Comparison of ENCODE assay signal across 8 mouse cellular contexts in the genomic region with DNA sequence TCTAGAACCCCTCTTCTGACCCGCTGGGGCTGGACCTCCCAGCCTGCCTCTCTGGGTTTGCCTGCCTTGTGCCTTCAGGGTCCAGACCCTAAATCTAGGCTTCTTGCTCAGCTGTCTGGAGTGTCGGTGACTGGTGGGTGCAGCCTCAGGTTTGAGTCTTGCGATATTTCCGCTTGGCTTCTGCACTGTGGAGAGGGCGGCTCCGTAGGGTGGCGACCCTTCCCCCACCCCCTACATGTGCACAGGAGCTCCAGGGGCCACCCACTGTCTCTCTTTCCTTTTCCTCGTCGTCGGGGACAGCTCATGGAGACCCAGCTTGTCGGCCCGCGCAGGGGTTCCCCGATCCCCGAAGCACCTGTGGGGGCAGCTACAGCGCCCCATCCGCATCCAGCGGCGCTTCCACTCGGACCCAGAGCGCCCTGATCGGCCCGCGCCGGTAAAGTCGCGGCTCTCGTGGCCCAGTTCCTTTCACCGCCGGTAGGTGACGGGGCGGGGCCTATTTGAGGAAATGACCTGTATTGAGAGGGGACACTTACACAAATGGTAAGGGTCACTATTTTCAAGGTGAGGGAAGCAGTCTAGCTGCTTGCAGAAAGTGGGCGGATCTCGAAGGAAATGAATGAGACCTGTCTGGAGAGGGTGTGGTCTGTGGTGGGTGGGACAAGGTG. TPM values are rescaled to one million over a fixed set of nuclear protein-coding genes. Genes with fewer than 3 reads are reported as not detected.
A peak's percentile ranks its signal among the peaks of the same experiment; 100 is the strongest.
DNase-seq lines count a peak whose midpoint lies in the region; ATAC-seq lines count a peak whose summit lies in the region.

No protein-coding gene starts in this region.

- H3K4me1 ChIP-seq in kidney, embryonic 14.5 days (ENCODE audit: control insufficient read depth, insufficient read depth, low read length): no peaks in the 10 kb centered on the region
- H3K4me1 ChIP-seq in hindbrain, embryonic 13.5 days (replicated peaks): peaks cover 6% of the 10 kb centered on the region
- 0 out of 2 replicates have a peak, but pooled peaks cover 3% of the 10 kb centered on the region for H3K4me1 ChIP-seq in stomach, embryonic 16.5 days (ENCODE audit: control insufficient read depth, insufficient read depth, low read length)

- no peak overlapping the region for H3K27ac ChIP-seq in kidney, embryonic 14.5 days (ENCODE audit: low read depth, low read length)
- H3K27ac ChIP-seq in hindbrain, embryonic 13.5 days: no peak overlapping the region
- no peak overlapping the region for H3K27ac ChIP-seq in stomach, embryonic 16.5 days (ENCODE audit: low read length)

- H3K4me3 ChIP-seq in kidney, embryonic 14.5 days (ENCODE audit: low read length): peak overlapping the region; percentile 27
- H3K4me3 ChIP-seq in hindbrain, embryonic 13.5 days: peak overlapping the region; percentile 26
- H3K4me3 ChIP-seq in stomach, embryonic 16.5 days (replicated peaks; ENCODE audit: low read length): peak overlapping the region; percentile 41

- peak overlapping the region; percentile 46 for H3K4me2 ChIP-seq in kidney, embryonic 14.5 days (replicated peaks; ENCODE audit: low read depth, low read length)
- H3K4me2 ChIP-seq in hindbrain, embryonic 13.5 days: peak overlapping the region; percentile 47
- peak overlapping the region; percentile 53 for H3K4me2 ChIP-seq in stomach, embryonic 16.5 days (ENCODE audit: low read depth, low read length)

- peaks cover 27% of the 10 kb centered on the region for H3K27me3 ChIP-seq in kidney, embryonic 14.5 days (ENCODE audit: control insufficient read depth, insufficient read depth, low read length)
- H3K27me3 ChIP-seq in hindbrain, embryonic 13.5 days: peaks cover 78% of the 10 kb centered on the region
- peaks cover 18% of the 10 kb centered on the region for H3K27me3 ChIP-seq in stomach, embryonic 16.5 days (ENCODE audit: control insufficient read depth, insufficient read depth, low read length)

- WGBS in kidney, embryonic 14.5 days: 3% methylated on average over 34 of the region's 34 CpGs
- WGBS in hindbrain, embryonic 13.5 days: 7% methylated on average over 34 of the region's 34 CpGs
- 4% methylated on average over 34 of the region's 34 CpGs for WGBS in stomach, embryonic 16.5 days

- H3K9ac ChIP-seq in kidney, embryonic 14.5 days (ENCODE audit: low read depth, low read length): peak overlapping the region; percentile 42; the same call in 1 of the 2 replicates
- H3K9ac ChIP-seq in hindbrain, embryonic 13.5 days: peak overlapping the region; percentile 43; the same call in 1 of the 2 replicates
- peak overlapping the region; percentile 65 for H3K9ac ChIP-seq in stomach, embryonic 16.5 days (ENCODE audit: low read length)

- ATAC-seq in kidney, embryonic 14.5 days (ENCODE audit: low FRiP score, low TSS enrichment): peak; percentile 22; the same call in 1 of the 2 replicates
- peak; percentile 30; the same call in 1 of the 2 replicates for ATAC-seq in hindbrain, embryonic 13.5 days (ENCODE audit: low FRiP score)
- ATAC-seq in megakaryocyte, adult 5-6 weeks (ENCODE audit: poor library complexity, severe bottlenecking): peak; percentile 86
- ATAC-seq in stomach, embryonic 16.5 days (ENCODE audit: insufficient read depth, low FRiP score): peak; percentile 45; the same call in 1 of the 2 replicates
- ATAC-seq in erythroid progenitor cell, adult 5-6 weeks (replicated peaks; ENCODE audit: low FRiP score, poor library complexity, severe bottlenecking): no peak

- no peak for DNase-seq in kidney, postnatal 10 days
- peak; percentile 84 for DNase-seq in ZHBTc4 (ENCODE audit: low read depth, low spot score)
- no peak for DNase-seq in frontal cortex, postnatal 10 days (ENCODE audit: low spot score in 2 of 2)

- H3K36me3 ChIP-seq in kidney, embryonic 14.5 days (ENCODE audit: control insufficient read depth, insufficient read depth, low read length): no peaks in the 10 kb centered on the region
- H3K36me3 ChIP-seq in hindbrain, embryonic 13.5 days: no peaks in the 10 kb centered on the region
- no peaks in the 10 kb centered on the region for H3K36me3 ChIP-seq in stomach, embryonic 16.5 days (ENCODE audit: control insufficient read depth, insufficient read depth, low read length)

- no peaks in the 10 kb centered on the region for H3K9me3 ChIP-seq in kidney, embryonic 14.5 days (ENCODE audit: control insufficient read depth, low read length)
- H3K9me3 ChIP-seq in hindbrain, embryonic 13.5 days: no peaks in the 10 kb centered on the region
- no peaks in the 10 kb centered on the region for H3K9me3 ChIP-seq in stomach, embryonic 16.5 days (replicated peaks; ENCODE audit: control insufficient read depth, low read length)

RNA-seq across cellular contexts. Expression of gene Pde4c, which starts 6.4 kb away (rescaled TPM):
- polyA plus RNA-seq in kidney, embryonic 14.5 days (2014; fragmentation: Nextera tagmentation; extraction: Ambion mirVana): 2.5 and 4.0 TPM in 2 replicates
- polyA plus RNA-seq in hindbrain, embryonic 13.5 days (2015; fragmentation: Nextera tagmentation; extraction: Ambion mirVana): 0.14 and 0.23 TPM in 2 replicates
- not detected in 2 replicates for total RNA-seq in megakaryocyte, adult 5-6 weeks (2015)
- not detected in 2 replicates for total RNA-seq in megakaryocyte, adult 5-6 weeks (2017)
- polyA plus RNA-seq in stomach, embryonic 16.5 days (2015; fragmentation: Nextera tagmentation; extraction: Ambion mirVana): 0.23 and 0.84 TPM in 2 replicates
- total RNA-seq in erythroid progenitor cell, adult 5-6 weeks (2015; ENCODE audit: low replicate concordance): 0.72 and 0.84 TPM in 2 replicates
- total RNA-seq in erythroid progenitor cell, adult 5-6 weeks (2017; ENCODE audit: low replicate concordance): not detected in 2 replicates

RNA-seq across cellular contexts. Expression of gene Gm3336, which starts 11.6 kb away (rescaled TPM):
- 0.23 and 0.73 TPM in 2 replicates for polyA plus RNA-seq in kidney, embryonic 14.5 days (2014; fragmentation: Nextera tagmentation; extraction: Ambion mirVana)
- not detected in 2 replicates for polyA plus RNA-seq in hindbrain, embryonic 13.5 days (2015; fragmentation: Nextera tagmentation; extraction: Ambion mirVana)
- not detected in 2 replicates for total RNA-seq in megakaryocyte, adult 5-6 weeks (2015)
- not detected in 2 replicates for total RNA-seq in megakaryocyte, adult 5-6 weeks (2017)
- 2.0 and 4.2 TPM in 2 replicates for polyA plus RNA-seq in stomach, embryonic 16.5 days (2015; fragmentation: Nextera tagmentation; extraction: Ambion mirVana)
- not detected in 2 replicates for total RNA-seq in erythroid progenitor cell, adult 5-6 weeks (2015; ENCODE audit: low replicate concordance)
- total RNA-seq in erythroid progenitor cell, adult 5-6 weeks (2017; ENCODE audit: low replicate concordance): not detected in 2 replicates

RNA-seq across cellular contexts. Expression of gene Rab3a, which starts 24.5 kb away (rescaled TPM):
- 14.3 and 16.4 TPM in 2 replicates for polyA plus RNA-seq in kidney, embryonic 14.5 days (2014; fragmentation: Nextera tagmentation; extraction: Ambion mirVana)
- polyA plus RNA-seq in hindbrain, embryonic 13.5 days (2015; fragmentation: Nextera tagmentation; extraction: Ambion mirVana): 352 and 355 TPM in 2 replicates
- total RNA-seq in megakaryocyte, adult 5-6 weeks (2015): 3.3 and 5.8 TPM in 2 replicates
- 2.1 and 5.1 TPM in 2 replicates for total RNA-seq in megakaryocyte, adult 5-6 weeks (2017)
- 23.4 and 23.8 TPM in 2 replicates for polyA plus RNA-seq in stomach, embryonic 16.5 days (2015; fragmentation: Nextera tagmentation; extraction: Ambion mirVana)
- 7.1 TPM in 1 of 2 replicates, not detected in the other for total RNA-seq in erythroid progenitor cell, adult 5-6 weeks (2015; ENCODE audit: low replicate concordance)
- 2.2 and 4.9 TPM in 2 replicates for total RNA-seq in erythroid progenitor cell, adult 5-6 weeks (2017; ENCODE audit: low replicate concordance)

RNA-seq across cellular contexts. Expression of gene Iqcn, which starts 26.7 kb away (rescaled TPM):
- 0.12 TPM in 1 of 2 replicates, not detected in the other for polyA plus RNA-seq in kidney, embryonic 14.5 days (2014; fragmentation: Nextera tagmentation; extraction: Ambion mirVana)
- polyA plus RNA-seq in hindbrain, embryonic 13.5 days (2015; fragmentation: Nextera tagmentation; extraction: Ambion mirVana): 0.04 and 0.09 TPM in 2 replicates
- 0.11 and 0.27 TPM in 2 replicates for total RNA-seq in megakaryocyte, adult 5-6 weeks (2015)
- total RNA-seq in megakaryocyte, adult 5-6 weeks (2017): 0.04 TPM in 1 of 2 replicates, not detected in the other
- polyA plus RNA-seq in stomach, embryonic 16.5 days (2015; fragmentation: Nextera tagmentation; extraction: Ambion mirVana): not detected in 2 replicates
- total RNA-seq in erythroid progenitor cell, adult 5-6 weeks (2015; ENCODE audit: low replicate concordance): not detected in 2 replicates
- not detected in 2 replicates for total RNA-seq in erythroid progenitor cell, adult 5-6 weeks (2017; ENCODE audit: low replicate concordance)

RNA-seq across cellular contexts. Expression of gene Mpv17l2, which starts 30.8 kb away (rescaled TPM):
- polyA plus RNA-seq in kidney, embryonic 14.5 days (2014; fragmentation: Nextera tagmentation; extraction: Ambion mirVana): 47.9 and 52.7 TPM in 2 replicates
- polyA plus RNA-seq in hindbrain, embryonic 13.5 days (2015; fragmentation: Nextera tagmentation; extraction: Ambion mirVana): 40.8 and 44.5 TPM in 2 replicates
- total RNA-seq in megakaryocyte, adult 5-6 weeks (2015): 34.4 and 44.7 TPM in 2 replicates
- 8.4 and 15.9 TPM in 2 replicates for total RNA-seq in megakaryocyte, adult 5-6 weeks (2017)
- 47.6 and 54.3 TPM in 2 replicates for polyA plus RNA-seq in stomach, embryonic 16.5 days (2015; fragmentation: Nextera tagmentation; extraction: Ambion mirVana)
- 16.9 and 31.0 TPM in 2 replicates for total RNA-seq in erythroid progenitor cell, adult 5-6 weeks (2015; ENCODE audit: low replicate concordance)
- 5.1 and 30.4 TPM in 2 replicates for total RNA-seq in erythroid progenitor cell, adult 5-6 weeks (2017; ENCODE audit: low replicate concordance)

Comparison
In these comparisons a context has a peak if more than half of its experiments do, and no peak if none do; other contexts are left out.
1. RNA of gene Rab3a, which starts 24.5 kb away (polyA plus RNA-seq): 352 to 355 TPM in hindbrain, embryonic 13.5 days; 23.4 to 23.8 TPM in stomach, embryonic 16.5 days and 14.3 to 16.4 TPM in kidney, embryonic 14.5 days; every median in the first group is over 10 times any median in the second.
2. Peak in every context shown above with its lines, with median percentiles within 50 percentile points of each other: H3K4me2 ChIP-seq, H3K4me3 ChIP-seq and H3K9ac ChIP-seq.